Mouse (Mus musculus) telencephalon, adult 2 months (tissue): ENCODE measurements around the gene B4galt5.

Source experiments
- DNase-seq: peaks from one replicate; pipeline ENCODE4 v3.0.0-alpha.2; 2011; ENCODE audit warnings: low read depth, low spot score

The B4galt5 gene

GRCm38 (mm10) chr2:167333450-167333849, 15.5 kb downstream of the B4galt5 start:
- no peak for DNase-seq

- DNase-seq: no peak
Measured at GRCm38 (mm10) chr2:167332336-167332987, 16.5 kb downstream of the B4galt5 start.

- DNase-seq: no peak
Measured at GRCm38 (mm10) chr2:167331432-167331921, 17.5 kb downstream of the B4galt5 start.

GRCm38 (mm10) chr2:167330581-167330980, 18.4 kb downstream of the B4galt5 start:
- no peak for DNase-seq

GRCm38 (mm10) chr2:167329478-167330262, 19.3 kb downstream of the B4galt5 start:
- no peak for DNase-seq

- DNase-seq: no peak
Measured at GRCm38 (mm10) chr2:167328340-167328739, 20.6 kb downstream of the B4galt5 start.

- no peak for DNase-seq
Measured at GRCm38 (mm10) chr2:167326582-167326981, 22.4 kb downstream of the B4galt5 start.

GRCm38 (mm10) chr2:167324151-167324930, 24.6 kb downstream of the B4galt5 start:
- DNase-seq: no peak

GRCm38 (mm10) chr2:167323116-167323515, 25.9 kb downstream of the B4galt5 start:
- DNase-seq: no peak

- DNase-seq: no peak
Measured at GRCm38 (mm10) chr2:167321372-167321771, 27.6 kb downstream of the B4galt5 start.

- DNase-seq: no peak
Measured at GRCm38 (mm10) chr2:167318981-167319380, 30.0 kb downstream of the B4galt5 start.

- DNase-seq: no peak
Measured at GRCm38 (mm10) chr2:167316724-167317187, 32.2 kb downstream of the B4galt5 start.

GRCm38 (mm10) chr2:167314491-167314890, 34.5 kb downstream of the B4galt5 start:
- no peak for DNase-seq

GRCm38 (mm10) chr2:167313501-167314326, 35.3 kb downstream of the B4galt5 start:
- DNase-seq: no peak

GRCm38 (mm10) chr2:167310121-167310520, 38.9 kb downstream of the B4galt5 start:
- DNase-seq: no peak

GRCm38 (mm10) chr2:167309286-167309685, 39.7 kb downstream of the B4galt5 start:
- no peak for DNase-seq

- no peak for DNase-seq
Measured at GRCm38 (mm10) chr2:167307716-167308115, 41.3 kb downstream of the B4galt5 start.

- no peak for DNase-seq
Measured at GRCm38 (mm10) chr2:167306626-167307541, 42.1 kb downstream of the B4galt5 start.

GRCm38 (mm10) chr2:167306273-167306594, 42.7 kb downstream of the B4galt5 start:
- DNase-seq: no peak
